Mouse (Mus musculus) brain, adult 2 months (tissue): ENCODE measurements around the gene Crkl.
A peak's percentile ranks its signal among the peaks of the same experiment; 100 is the strongest.

Source experiments
- DNase-seq: peaks from one replicate; pipeline ENCODE4 v3.0.0; 2011; ENCODE audit warnings: low read depth, low spot score

Crkl gene

DNA sequence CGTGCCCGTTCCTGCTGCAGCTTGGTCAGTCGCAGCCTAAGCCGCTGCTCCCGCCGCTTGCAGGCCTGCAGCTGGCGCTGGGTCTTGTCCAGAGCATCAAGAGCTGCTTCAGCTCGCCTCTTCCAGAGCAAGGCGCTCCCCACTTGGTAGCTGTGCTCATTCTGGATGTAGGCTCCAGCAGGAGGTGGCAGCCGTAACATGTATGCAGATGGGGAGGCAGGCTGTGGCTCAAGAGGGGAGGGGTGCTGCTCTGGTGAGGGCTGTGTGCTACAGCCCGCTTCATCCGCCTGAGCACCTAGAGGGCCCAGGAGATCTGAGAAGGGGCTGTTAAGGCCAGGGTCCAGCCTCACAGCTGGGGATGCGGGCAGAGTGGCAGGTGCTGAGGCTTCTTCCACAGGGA is 76.5 kb downstream of the Crkl start:
- peak; percentile 43 for DNase-seq

DNA sequence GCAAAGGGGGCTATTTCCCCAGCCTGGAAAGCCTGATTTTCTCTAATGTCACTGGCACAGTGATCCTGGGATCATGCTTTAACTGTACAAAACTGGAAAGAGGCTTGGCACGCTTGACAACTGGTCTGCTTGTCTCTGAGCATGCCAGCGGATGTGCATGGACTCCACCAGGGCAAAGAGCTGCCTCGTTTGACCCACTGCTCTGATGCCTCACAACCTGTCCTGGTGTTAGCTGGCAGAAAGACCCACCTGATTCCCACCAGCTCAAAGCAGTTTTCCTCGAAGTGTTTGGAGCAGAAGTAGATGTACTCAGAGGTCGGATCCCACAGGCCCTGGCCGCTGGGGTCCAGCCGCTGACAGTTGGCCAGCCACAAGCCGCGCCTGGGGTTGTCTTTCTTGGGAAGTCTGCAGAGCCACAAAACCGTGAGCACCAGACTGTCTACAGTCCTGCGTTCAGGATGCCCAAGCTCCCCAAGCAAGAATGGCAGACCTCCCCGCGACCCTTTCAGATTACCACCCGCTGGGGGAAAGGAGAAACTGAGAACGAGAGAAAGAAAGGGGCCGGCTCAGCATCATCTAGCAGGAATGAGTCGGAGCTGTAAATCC is 78.3 kb downstream of the Crkl start:
- DNase-seq: no peak

DNA sequence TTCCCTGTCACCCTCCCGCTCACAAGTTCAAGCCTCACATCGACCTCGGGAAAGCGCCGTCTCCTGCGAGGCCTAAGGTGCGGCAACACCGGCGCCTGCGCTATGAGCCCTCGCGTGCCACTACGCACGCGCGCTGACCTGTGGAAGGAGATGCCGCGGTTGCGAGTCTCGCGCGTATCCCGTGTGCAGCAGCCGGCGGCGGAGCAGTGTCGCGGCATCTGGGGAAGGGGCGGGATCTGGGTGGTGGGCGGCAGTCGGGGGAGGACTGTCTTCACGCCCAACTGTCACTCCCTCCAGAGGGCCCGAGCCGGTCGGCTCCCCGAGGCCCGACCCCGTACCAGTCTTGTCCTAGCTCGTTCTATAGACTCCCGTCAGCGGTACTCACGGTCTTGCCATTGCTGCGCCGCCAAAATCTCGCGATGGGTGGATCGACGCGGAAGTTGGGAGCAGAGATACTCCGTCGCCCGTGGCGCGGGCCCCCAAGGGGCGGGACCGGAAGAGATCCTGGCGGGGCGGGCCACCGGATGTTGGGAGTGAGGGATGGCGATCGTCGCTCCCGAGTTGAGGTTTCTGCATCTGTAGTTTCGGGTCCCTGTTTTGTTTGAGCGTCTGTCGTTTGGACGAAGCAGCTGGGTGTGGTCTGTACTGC is 79.0 kb downstream of the Crkl start, which contains the start of gene Thap7:
TSS of gene Thap7 (minus strand) at position 497 of the 649 bp plus-strand sequence.
- peak; percentile 99 for DNase-seq

- no peak for DNase-seq
Measured at GRCm38 (mm10) chr16:17532271-17532670, 80.5 kb downstream of the Crkl start.

- no peak for DNase-seq
Measured at GRCm38 (mm10) chr16:17532676-17533329, 81.0 kb downstream of the Crkl start.

- DNase-seq: no peak
Measured at GRCm38 (mm10) chr16:17536584-17536983, 84.8 kb downstream of the Crkl start.
